In genomic region chr2:85277433-85277832, GRCm38 (mm10) we compare ENCODE assay signal across 25 mouse cellular contexts.
"Had no signal": no experiment of that assay in that cellular context is flagged by ENCODE, and none has a peak within 500 bp of the region (broad histone marks: within the 10 kb centered on the region; RNA-seq: fewer than 3 reads in every experiment).

No protein-coding gene starts in this region.

- ATAC-seq: forebrain, embryonic 13.5 days; forebrain, embryonic 14.5 days; forebrain, embryonic 15.5 days; forebrain, embryonic 16.5 days; forebrain, postnatal 0 days had no signal

- DNase-seq: cerebellum, adult 8-10 months; cerebellum, postnatal 14 days; cerebellum, postnatal 25 days; cerebellum, postnatal 36 days; embryo, embryonic 11 days; forebrain, postnatal 0 days; gastrocnemius, adult 2 months; gastrocnemius, postnatal 10 days; gastrocnemius, postnatal 14 days; gastrocnemius, postnatal 25 days; gastrocnemius, postnatal 36 days; heart, adult 11 months; heart, adult 18-20 months; heart, adult 2 months had no signal

- H3K4me3 ChIP-seq: embryonic facial prominence, embryonic 10.5 days; embryonic facial prominence, embryonic 12.5 days; embryonic facial prominence, embryonic 13.5 days; embryonic facial prominence, embryonic 15.5 days; erythroblast, embryonic 14.5 days; forebrain, embryonic 10.5 days; forebrain, embryonic 12.5 days; forebrain, embryonic 13.5 days; forebrain, embryonic 15.5 days; gastrocnemius, adult 2 months; heart, adult 2 months had no signal

- H3K27ac ChIP-seq: embryonic facial prominence, embryonic 10.5 days; embryonic facial prominence, embryonic 12.5 days; embryonic facial prominence, embryonic 13.5 days; embryonic facial prominence, embryonic 15.5 days; forebrain, embryonic 10.5 days; forebrain, embryonic 12.5 days; forebrain, embryonic 13.5 days; forebrain, embryonic 15.5 days; gastrocnemius, adult 2 months; heart, adult 2 months had no signal
